Mouse (Mus musculus) mouse trophoblast stem cell (cell line): ENCODE measurements around the gene Sf3a1.
"Not testable (repeated sequence)": the region's sequence is repeated elsewhere in the genome, so short reads cannot be mapped to it uniquely, and the experiment has no call there.

ENCODE experiments used
- in situ Hi-C, 2 experiments: fragments of 300-500 bp; cut with MseI, MboI; formaldehyde crosslinking; loops; 2 replicates in 1 of 2; 3 replicates in 1 of 2; pipeline ENCODE4 v1.15.1; 2025

The Sf3a1 gene

DNA sequence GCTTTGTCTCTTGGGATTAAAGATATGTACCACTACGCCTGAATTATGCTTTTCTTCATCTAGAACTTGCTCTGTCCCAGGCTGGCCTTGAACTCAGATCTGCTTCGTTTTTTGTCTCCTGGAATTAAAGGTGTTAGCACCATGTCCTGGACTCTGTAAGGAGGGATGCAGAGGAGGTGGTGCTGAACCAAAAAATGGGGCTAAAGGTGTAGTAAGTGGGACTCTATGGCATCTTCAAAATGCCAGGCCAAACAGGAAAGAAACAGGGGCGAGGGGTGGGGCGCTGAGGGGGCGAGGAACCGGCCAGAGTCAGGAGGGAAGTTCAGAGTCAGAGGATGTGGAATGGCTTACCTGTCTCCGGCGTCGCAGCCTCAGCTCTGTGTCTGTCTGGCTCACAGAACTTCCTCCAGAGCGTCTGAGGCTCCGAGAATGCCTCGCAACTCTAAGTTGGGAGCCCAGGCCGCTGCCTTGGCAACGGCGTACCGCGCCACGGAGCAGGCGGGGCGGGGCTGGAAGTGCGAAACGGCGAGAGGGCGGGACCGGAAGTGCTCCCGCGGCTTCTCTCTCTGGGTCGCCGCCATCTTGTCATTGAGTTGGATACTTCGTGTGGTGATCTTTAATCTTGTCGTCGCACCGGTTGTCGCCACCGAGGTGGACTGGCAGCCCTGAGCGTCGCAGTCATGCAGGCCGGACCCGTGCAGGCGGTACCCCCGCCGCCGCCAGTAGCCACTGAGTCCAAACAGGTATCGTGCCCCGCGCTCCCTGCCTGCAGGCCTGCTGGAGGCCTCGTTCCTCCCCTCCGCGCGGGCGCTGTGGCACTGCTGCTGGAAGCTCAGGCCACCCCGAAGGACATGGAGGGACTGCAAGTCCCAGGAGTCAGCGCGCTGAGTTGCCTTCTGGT lies at the start of gene Sf3a1, which contains the start of gene Ccdc157:
TSS of gene Sf3a1 (plus strand) at position 543 of the 901 bp plus-strand sequence.
TSS of gene Ccdc157 (minus strand) at position 486 of the 901 bp plus-strand sequence.
- in situ Hi-C loops = no loop called here

DNA sequence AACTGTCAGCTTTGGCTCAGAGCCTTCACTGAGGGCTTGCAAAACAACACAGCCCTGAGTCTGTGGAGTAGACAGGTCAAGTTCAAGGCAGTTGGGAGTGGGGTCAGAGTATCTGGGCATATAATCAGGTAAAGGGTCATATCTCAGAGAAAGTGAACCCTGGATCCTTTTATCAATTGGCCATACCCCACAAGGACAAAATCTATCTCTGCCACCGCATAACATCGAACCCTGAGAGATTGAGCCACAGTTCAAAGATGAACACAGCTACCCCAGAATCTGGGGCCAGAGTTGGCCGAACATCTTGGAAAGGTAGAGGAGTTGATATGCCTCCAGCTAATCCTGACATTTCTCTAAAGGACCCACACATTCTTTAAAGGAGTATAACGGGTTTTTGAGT lies 48.1 kb upstream of the Sf3a1 start:
- in situ Hi-C loops = no loop called here

- in situ Hi-C loops = no loop called here
Measured at GRCm38 (mm10) chr11:4112861-4113260, 47.3 kb upstream of the Sf3a1 start.

- in situ Hi-C loops = no loop called here
Measured at GRCm38 (mm10) chr11:4113496-4113895, 46.7 kb upstream of the Sf3a1 start.

DNA sequence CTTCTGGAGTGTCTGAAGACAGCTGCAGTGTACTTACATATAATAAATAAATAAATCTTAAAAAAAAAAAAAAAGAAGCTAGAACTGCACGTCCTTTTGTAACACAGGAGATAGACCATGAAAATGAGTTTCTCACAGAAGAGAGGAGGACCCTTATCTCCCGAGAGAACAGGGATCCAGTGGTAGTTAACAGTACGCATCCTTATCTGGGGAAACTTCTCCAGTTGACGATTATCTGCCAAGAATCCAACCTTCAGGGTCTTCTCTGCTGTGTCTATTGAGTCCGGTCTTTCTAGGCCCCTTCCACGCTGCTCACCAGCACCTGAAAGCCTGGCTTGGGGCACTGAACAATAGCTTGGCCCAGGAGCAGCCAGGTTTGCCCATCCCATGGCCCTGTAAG lies 46.2 kb upstream of the Sf3a1 start:
- in situ Hi-C loops = no loop called here

- in situ Hi-C loops = not testable (repeated sequence)
Measured at GRCm38 (mm10) chr11:4114541-4114940, 45.6 kb upstream of the Sf3a1 start.

GRCm38 (mm10) chr11:4115407-4115806 lies 44.7 kb upstream of the Sf3a1 start:
- in situ Hi-C loops = no loop called here

- in situ Hi-C loops = no loop called here
Measured at GRCm38 (mm10) chr11:4116458-4117141, 43.5 kb upstream of the Sf3a1 start.

DNA sequence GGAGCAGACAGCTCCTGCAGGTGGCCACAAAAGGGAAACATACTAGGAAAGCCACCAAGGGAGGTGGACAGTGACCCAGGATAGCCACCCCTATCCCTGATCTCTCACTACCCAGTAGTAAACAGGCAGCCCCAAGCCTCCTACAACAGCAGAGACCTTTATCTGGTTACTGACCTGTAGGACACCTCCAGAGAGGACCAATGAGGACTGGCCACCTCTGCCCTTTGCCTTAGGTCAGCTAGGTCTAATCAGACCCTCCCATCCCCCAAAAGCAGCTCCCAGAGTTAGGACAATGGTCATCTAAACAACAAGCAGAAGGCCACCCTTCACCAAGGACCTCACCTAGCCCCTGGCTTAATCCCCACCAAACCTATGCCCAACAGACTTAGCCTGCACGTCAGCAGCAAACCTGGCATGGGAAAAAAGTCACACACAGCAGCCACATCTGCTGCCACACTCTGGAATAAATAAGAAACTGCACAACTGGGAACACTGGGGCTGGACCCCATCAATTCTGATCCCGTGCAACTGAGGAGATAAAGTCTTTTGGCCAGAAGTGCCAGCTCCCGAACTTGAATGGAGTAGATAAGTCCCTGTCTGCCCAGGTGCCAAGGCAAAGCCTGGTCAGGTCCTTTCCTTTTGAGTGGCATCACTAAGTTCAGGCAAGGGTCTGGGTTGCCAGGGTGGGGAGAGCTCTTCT lies 42.6 kb upstream of the Sf3a1 start:
- in situ Hi-C loops = no loop called here

GRCm38 (mm10) chr11:4118081-4118921 lies 41.8 kb upstream of the Sf3a1 start:
- in situ Hi-C loops = no loop called here

DNA sequence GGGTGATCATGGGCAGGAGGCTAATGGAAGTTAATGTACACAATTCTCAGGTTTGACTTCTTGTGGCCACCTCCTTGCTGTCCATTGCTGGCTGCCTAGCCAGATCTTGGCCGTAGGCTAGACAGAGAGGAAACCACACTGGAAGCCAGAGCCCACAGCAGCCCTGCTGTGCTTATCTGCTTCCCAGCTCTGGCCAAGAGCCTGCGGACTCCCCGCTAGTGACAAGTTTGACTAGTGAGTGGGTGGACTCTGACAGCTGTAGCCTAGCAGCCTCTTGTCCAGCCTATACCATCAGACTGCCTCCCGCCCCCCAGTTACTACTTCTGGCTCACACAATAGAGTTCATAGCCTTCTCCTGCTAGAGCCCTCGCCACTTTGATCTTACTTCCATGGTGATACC lies 40.5 kb upstream of the Sf3a1 start:
- in situ Hi-C loops = no loop called here

- in situ Hi-C loops = no loop called here
Measured at GRCm38 (mm10) chr11:4121691-4122090, 38.5 kb upstream of the Sf3a1 start.

GRCm38 (mm10) chr11:4122226-4122625 lies 37.9 kb upstream of the Sf3a1 start:
- in situ Hi-C loops = no loop called here

- in situ Hi-C loops = no loop called here
Measured at GRCm38 (mm10) chr11:4122742-4123579, 37.2 kb upstream of the Sf3a1 start, which contains the start of gene Sec14l2. Sec14l2 (minus strand) TSS chr11:4123415.

- in situ Hi-C loops = no loop called here
Measured at GRCm38 (mm10) chr11:4123922-4124321, 36.2 kb upstream of the Sf3a1 start.

DNA sequence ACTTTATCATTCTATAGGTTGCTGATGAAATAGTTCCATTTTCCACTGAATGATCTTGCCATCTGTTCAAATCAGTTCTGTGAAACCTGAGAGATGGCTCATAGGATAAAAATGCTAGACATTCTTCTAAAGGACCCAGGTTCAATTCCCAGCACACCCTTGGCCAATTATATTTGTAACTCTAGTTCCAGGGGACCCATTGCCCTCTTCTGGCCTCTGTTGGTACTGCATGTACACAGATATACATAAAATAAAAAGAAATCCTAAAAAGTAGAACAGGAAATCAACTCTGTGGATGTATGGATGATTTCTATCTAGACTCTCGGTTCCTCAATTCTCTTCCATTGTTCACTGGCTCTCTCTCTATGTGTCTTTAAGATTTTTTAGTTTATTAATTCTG lies 33.1 kb upstream of the Sf3a1 start:
- in situ Hi-C loops = no loop called here

- in situ Hi-C loops = not testable (repeated sequence)
Measured at GRCm38 (mm10) chr11:4128461-4128860, 31.7 kb upstream of the Sf3a1 start.

GRCm38 (mm10) chr11:4133450-4133849 lies 26.7 kb upstream of the Sf3a1 start:
- in situ Hi-C loops = loop anchor here in 1 of 2 experiments (5.0 kb wide), 1 partner anchor 84 kb away; the partner anchor contains the start of gene Castor1

- in situ Hi-C loops = loop anchor here in 1 of 2 experiments (5.0 kb wide), 1 partner anchor 83 kb away; the partner anchor contains the start of gene Castor1
Measured at GRCm38 (mm10) chr11:4134400-4134799, 25.8 kb upstream of the Sf3a1 start.
